Mouse (Mus musculus) embryonic facial prominence, embryonic 12.5 days (tissue): ENCODE measurements around the gene Tfip11. TPM values are rescaled to one million over a fixed set of nuclear protein-coding genes. Genes with fewer than 3 reads are reported as not detected.
"Not testable (repeated sequence)": the region's sequence is repeated elsewhere in the genome, so short reads cannot be mapped to it uniquely, and the experiment has no call there.

Experiments
- ATAC-seq: fragments of 200-750 bp; cut with Nextera tagmentation; 2 replicates; pipeline ENCODE4 v1.8.0; 2017; ENCODE audit not compliant: insufficient number of reproducible peaks, insufficient read depth, low FRiP score, low TSS enrichment
- H3K27ac ChIP-seq: fragments of 300-500 bp; sonication (generic); 2 replicates; pipeline ENCODE4 v1.5.1; 2016; ENCODE audit warnings: mild to moderate bottlenecking
- H3K27me3 ChIP-seq: fragments of 300-500 bp; sonication (generic); 2 replicates; pipeline ENCODE4 v1.6.1; 2016; ENCODE audit warnings: mild to moderate bottlenecking, moderate library complexity
- H3K36me3 ChIP-seq: fragments of 300-500 bp; sonication (generic); 2 replicates; pipeline ENCODE4 v1.6.1; 2016; ENCODE audit warnings: mild to moderate bottlenecking
- H3K4me1 ChIP-seq: fragments of 300-500 bp; sonication (generic); 2 replicates; pipeline ENCODE4 v1.6.1; 2016
- H3K4me2 ChIP-seq: fragments of 300-500 bp; sonication (generic); replicated peaks from 2 replicates; pipeline ENCODE4 v1.6.1; 2016; ENCODE audit warnings: mild to moderate bottlenecking, moderate library complexity
- H3K4me3 ChIP-seq: fragments of 300-500 bp; sonication (generic); 2 replicates; pipeline ENCODE4 v1.5.1; 2016; ENCODE audit warnings: mild to moderate bottlenecking
- H3K9ac ChIP-seq: fragments of 300-500 bp; sonication (generic); 2 replicates; pipeline ENCODE4 v1.6.1; 2016; ENCODE audit warnings: mild to moderate bottlenecking, moderate library complexity
- H3K9me3 ChIP-seq: fragments of 300-500 bp; sonication (generic); 2 replicates; pipeline ENCODE4 v1.6.1; 2016; ENCODE audit warnings: mild to moderate bottlenecking, moderate library complexity
- WGBS: fragments of 180-500 bp; shearing (Covaris S2); methylation state at CpG from one replicate; pipeline ENCODE4 v1.1.7; 2016; 5-methylcytosine and 5-hydroxymethylcytosine counted together
- polyA plus RNA-seq: library from polyadenylated mRNA; unstranded; fragments of >200 nt; fragmentation: Nextera tagmentation; extraction: Ambion mirVana; gene quantifications from 2 replicates; pipeline ENCODE4 v1.2.1, GENCODE M21; 2016

Tfip11 gene
- polyA plus RNA-seq, 1 experiment from 2014 or later, result 41.3 TPM

DNA sequence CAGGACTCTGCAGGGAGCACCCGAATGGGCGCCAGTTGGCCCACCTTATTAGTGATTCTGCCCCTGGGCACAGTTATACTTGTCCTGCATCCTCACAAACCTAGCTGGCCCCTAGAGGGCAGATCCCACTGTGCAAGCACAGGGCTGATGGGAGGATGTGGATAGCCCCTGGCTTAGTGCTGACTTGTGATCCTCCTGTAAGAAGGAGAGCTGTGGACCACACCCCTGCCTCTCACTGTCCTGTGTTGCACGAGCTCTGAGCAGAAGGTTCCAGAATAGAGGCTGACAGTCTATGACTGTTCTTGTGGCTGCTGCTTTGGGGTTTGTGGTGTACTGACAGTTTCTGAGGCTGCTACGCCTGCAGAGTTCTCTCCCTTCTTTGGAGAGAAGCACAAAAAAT, 24.5 kb upstream of the Tfip11 start:
- WGBS, result 81% methylated on average over 4 of the region's 4 CpGs
- Histone ChIP-seq H3K27ac (no peak overlapping the region), H3K4me1 (no peaks in the 10 kb centered on the region), H3K9me3 (no peaks in the 10 kb centered on the region), H3K27me3 (no peaks in the 10 kb centered on the region), H3K9ac (no peak overlapping the region), H3K4me3 (no peak overlapping the region), H3K36me3 (no peaks in the 10 kb centered on the region), H3K4me2 (no peak overlapping the region)
- ATAC-seq, result no peak

GRCm38 (mm10) chr5:112302310-112302709, 23.8 kb upstream of the Tfip11 start:
- no peaks in the 10 kb centered on the region for H3K9me3 ChIP-seq
- H3K4me1 ChIP-seq, result no peaks in the 10 kb centered on the region
- H3K9ac ChIP-seq, result no peak overlapping the region
- 86% methylated on average over 5 of the region's 5 CpGs for WGBS
- H3K4me2 ChIP-seq, result no peak overlapping the region
- H3K4me3 ChIP-seq, result no peak overlapping the region
- no peaks in the 10 kb centered on the region for H3K27me3 ChIP-seq
- ATAC-seq, result no peak
- H3K27ac ChIP-seq, result no peak overlapping the region
- H3K36me3 ChIP-seq, result peaks cover under 1% of the 10 kb centered on the region; the same call in 1 of the 2 replicates

- Histone ChIP-seq H3K4me1 (no peaks in the 10 kb centered on the region), H3K9me3 (no peaks in the 10 kb centered on the region), H3K27ac (no peak overlapping the region), H3K4me2 (no peak overlapping the region), H3K27me3 (no peaks in the 10 kb centered on the region), H3K36me3 (peaks cover 31% of the 10 kb centered on the region), H3K4me3 (no peak overlapping the region), H3K9ac (no peak overlapping the region)
- ATAC-seq, result no peak
- WGBS, result 63% methylated on average over 5 of the region's 5 CpGs
Measured at GRCm38 (mm10) chr5:112305842-112306241, 20.3 kb upstream of the Tfip11 start.

DNA sequence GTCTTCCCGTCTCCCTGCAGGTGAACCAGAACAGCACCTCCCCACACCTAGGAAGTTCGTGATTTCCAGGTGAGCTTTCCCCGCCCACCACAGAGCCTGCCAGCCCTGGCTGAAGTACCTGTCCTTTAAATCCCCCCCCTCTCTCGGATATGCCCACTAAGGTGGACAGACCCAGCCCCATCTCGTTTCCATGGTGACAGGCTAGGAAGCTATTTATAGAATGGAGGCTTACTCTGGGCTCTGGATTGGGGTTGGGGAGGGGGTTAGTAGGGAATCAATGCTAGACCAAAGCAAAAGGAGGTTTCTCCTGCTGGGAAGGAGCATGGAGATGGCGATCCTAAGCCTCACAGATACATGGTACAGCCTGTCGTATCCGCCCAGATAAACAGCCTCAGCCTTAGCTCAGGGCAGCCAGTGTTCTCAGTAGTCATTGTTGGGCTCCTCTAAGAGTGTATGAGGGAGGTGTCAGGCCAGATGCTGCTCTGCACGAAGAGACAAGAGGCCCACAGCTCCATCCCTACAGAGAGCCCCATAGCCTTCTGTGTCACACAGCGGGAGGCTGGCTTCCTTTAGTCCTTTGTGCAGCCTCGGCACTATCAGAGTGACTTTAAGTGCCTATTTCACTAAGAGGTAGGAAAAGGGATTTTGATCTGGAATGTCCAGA, 12.8 kb upstream of the Tfip11 start:
- Histone ChIP-seq H3K27me3 (no peaks in the 10 kb centered on the region), H3K36me3 (peaks cover 69% of the 10 kb centered on the region), H3K4me1 (no peaks in the 10 kb centered on the region), H3K4me2 (no peak overlapping the region), H3K4me3 (no peak overlapping the region), H3K9me3 (no peaks in the 10 kb centered on the region), H3K27ac (no peak overlapping the region), H3K9ac (no peak overlapping the region)
- whole genome bisulfite sequencing, result 79% methylated on average over 11 of the region's 11 CpGs
- no peak for ATAC-seq

DNA sequence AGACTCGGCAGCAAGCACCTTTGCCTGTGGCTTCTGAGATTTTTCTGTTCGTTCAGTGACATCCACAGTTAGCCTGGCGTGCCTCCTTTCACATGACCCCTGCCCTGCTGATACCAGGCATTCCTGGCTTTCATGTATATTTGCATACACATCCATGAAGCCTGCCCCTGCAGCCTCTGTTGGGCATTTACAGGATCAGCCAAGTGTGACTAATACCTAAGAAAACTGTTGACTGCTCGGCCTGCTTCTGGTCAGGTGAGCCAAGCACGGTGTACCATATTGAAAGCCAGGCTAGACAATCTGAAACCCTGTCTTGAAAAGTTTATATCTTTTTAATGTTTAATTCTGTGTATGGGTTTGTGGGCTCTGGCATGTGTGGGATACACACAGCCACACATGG, 9.7 kb upstream of the Tfip11 start:
- H3K9ac ChIP-seq, result no peak overlapping the region
- H3K27ac ChIP-seq, result no peak overlapping the region
- H3K4me1 ChIP-seq, result no peaks in the 10 kb centered on the region
- no peaks in the 10 kb centered on the region for H3K9me3 ChIP-seq
- H3K4me2 ChIP-seq, result no peak overlapping the region
- WGBS, result 83% methylated on average over 5 of the region's 5 CpGs
- ATAC-seq, result no peak
- H3K4me3 ChIP-seq, result no peak overlapping the region
- H3K27me3 ChIP-seq, result no peaks in the 10 kb centered on the region
- peaks cover 44% of the 10 kb centered on the region for H3K36me3 ChIP-seq

DNA sequence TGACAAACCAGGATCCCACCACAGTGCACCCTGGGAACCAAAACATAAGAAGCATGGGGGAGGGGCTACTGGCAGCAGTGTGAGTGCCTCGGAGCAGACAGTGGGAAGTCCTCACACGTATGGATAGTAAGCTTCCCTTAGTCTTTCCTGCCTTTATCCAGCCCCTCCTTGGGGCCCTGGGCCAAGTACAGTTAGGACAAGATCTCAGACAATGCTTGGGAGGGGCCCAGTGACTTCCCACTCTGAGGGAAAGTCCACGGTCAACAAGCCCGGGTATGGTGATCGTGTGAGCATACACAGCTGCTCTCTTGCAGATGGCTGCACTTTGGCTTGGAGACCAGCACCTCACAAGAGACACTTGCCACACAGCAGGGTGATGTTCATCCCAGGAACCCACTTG, 8.8 kb upstream of the Tfip11 start:
- no peak for ATAC-seq
- no peak overlapping the region for H3K4me3 ChIP-seq

GRCm38 (mm10) chr5:112319343-112319742, 6.8 kb upstream of the Tfip11 start:
- not testable (repeated sequence) for H3K9me3 ChIP-seq, H3K4me2 ChIP-seq, H3K4me1 ChIP-seq, ATAC-seq, H3K27ac ChIP-seq, H3K9ac ChIP-seq, H3K4me3 ChIP-seq, H3K27me3 ChIP-seq
- 60% methylated on average over 2 of the region's 2 CpGs for WGBS
- H3K36me3 ChIP-seq, result peaks cover 16% of the 10 kb centered on the region

More for the DNA sequence above, 8.8 kb upstream of the Tfip11 start:
- no peaks in the 10 kb centered on the region for H3K4me1 ChIP-seq
- H3K9ac ChIP-seq, result no peak overlapping the region
- H3K4me2 ChIP-seq, result no peak overlapping the region
- 0 out of 2 replicates have a peak overlapping the region, but pooled peaks have one; percentile 11 for H3K27ac ChIP-seq
- 68% methylated on average over 5 of the region's 5 CpGs for WGBS
- H3K9me3 ChIP-seq, result no peaks in the 10 kb centered on the region
- no peaks in the 10 kb centered on the region for H3K27me3 ChIP-seq
- H3K36me3 ChIP-seq, result peaks cover 37% of the 10 kb centered on the region

DNA sequence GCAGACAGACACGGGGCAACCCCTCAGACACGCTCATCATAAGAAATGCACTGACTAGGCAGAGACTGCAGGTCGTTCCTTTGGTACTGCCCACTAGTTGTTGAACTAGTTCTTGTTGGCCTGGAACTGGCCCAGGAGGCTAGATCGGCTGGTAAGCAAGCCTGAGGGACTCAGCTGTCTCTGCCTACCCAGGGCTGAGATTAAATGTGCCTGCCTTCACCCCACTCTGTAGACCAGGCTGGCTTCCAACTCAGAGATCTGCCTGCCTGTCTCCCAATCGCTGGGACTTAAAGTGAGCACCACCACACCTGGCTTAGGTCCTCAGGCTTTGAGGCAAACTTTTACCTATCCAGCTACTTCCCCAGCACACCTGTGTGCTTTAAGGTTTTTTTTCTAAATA, 5.8 kb upstream of the Tfip11 start:
- no peak overlapping the region for H3K27ac ChIP-seq
- 80% methylated on average over 5 of the region's 5 CpGs for WGBS
- no peak for ATAC-seq
- no peaks in the 10 kb centered on the region for H3K27me3 ChIP-seq
- H3K9ac ChIP-seq, result no peak overlapping the region
- no peak overlapping the region for H3K4me3 ChIP-seq
- no peak overlapping the region for H3K4me2 ChIP-seq
- peaks cover 13% of the 10 kb centered on the region; the same call in 1 of the 2 replicates for H3K36me3 ChIP-seq
- no peaks in the 10 kb centered on the region for H3K9me3 ChIP-seq
- H3K4me1 ChIP-seq, result peaks cover 4% of the 10 kb centered on the region; the same call in 1 of the 2 replicates

DNA sequence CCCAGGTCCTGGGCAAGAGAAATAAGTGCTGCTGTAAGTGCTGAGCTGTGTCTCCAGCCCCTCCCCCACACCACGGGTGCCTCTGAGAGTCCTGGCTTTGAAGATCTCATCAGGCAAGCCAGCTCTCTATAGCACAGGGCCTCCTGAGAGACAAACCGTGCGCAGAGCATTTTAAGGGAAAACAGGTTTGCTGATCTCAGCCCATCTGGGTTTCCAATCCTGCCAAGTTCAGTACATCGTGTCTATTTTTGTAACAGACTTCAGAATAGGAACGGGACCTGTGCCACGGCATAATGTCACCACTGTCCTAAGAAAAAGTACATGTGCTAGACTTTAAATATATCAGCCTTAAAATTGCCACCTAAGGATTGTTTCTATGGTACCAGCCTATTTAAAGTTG, 5.2 kb upstream of the Tfip11 start:
- WGBS, result 67% methylated on average over 6 of the region's 6 CpGs
- Histone ChIP-seq H3K9me3 (no peaks in the 10 kb centered on the region), H3K27me3 (no peaks in the 10 kb centered on the region)

GRCm38 (mm10) chr5:112321376-112321775, 4.8 kb upstream of the Tfip11 start:
- Histone ChIP-seq H3K27me3 (no peaks in the 10 kb centered on the region), H3K4me2 (no peak overlapping the region), H3K9ac (no peak overlapping the region), H3K4me3 (no peak overlapping the region), H3K9me3 (no peaks in the 10 kb centered on the region), H3K27ac (no peak overlapping the region), H3K36me3 (0 out of 2 replicates have a peak, but pooled peaks cover 5% of the 10 kb centered on the region), H3K4me1 (peaks cover 6% of the 10 kb centered on the region; the same call in 1 of the 2 replicates)
- 79% methylated on average over 4 of the region's 4 CpGs for WGBS
- ATAC-seq, result no peak

More for the DNA sequence above, 5.2 kb upstream of the Tfip11 start:
- H3K4me1 ChIP-seq, result peaks cover 6% of the 10 kb centered on the region; the same call in 1 of the 2 replicates
- H3K4me2 ChIP-seq, result no peak overlapping the region
- ATAC-seq, result no peak
- H3K27ac ChIP-seq, result no peak overlapping the region
- no peak overlapping the region for H3K9ac ChIP-seq
- 0 out of 2 replicates have a peak, but pooled peaks cover 8% of the 10 kb centered on the region for H3K36me3 ChIP-seq
- no peak overlapping the region for H3K4me3 ChIP-seq

DNA sequence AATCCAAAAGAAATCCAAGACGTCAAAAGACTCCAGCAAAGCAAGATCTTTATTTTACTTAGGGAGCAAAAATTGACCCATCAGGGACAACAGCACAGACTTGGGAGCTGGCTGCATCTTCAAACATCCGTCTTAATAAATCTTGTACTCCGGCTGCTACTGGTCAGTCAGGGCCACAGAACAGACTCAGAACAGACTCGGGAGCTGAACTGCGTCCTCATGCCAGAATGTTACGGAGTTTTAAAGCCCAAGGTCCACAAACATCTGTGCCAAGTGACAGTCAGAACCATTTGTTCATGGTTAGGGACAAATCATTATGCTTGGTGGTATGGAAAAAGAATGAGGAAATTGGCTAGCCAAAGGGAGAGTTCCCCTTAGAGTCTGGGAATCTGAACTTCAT, 2.9 kb upstream of the Tfip11 start:
- no peak for ATAC-seq
- no peak overlapping the region for H3K4me2 ChIP-seq
- no peak overlapping the region for H3K4me3 ChIP-seq
- no peaks in the 10 kb centered on the region for H3K27me3 ChIP-seq
- peaks cover 15% of the 10 kb centered on the region for H3K4me1 ChIP-seq
- H3K9ac ChIP-seq, result no peak overlapping the region
- WGBS, result 87% methylated on average over 6 of the region's 6 CpGs
- H3K9me3 ChIP-seq, result no peaks in the 10 kb centered on the region
- no peak overlapping the region for H3K27ac ChIP-seq
- H3K36me3 ChIP-seq, result 0 out of 2 replicates have a peak, but pooled peaks cover 6% of the 10 kb centered on the region
